Mouse (Mus musculus) G1E-ER4 (cell line): Measurements from ENCODE around the gene Txndc2. TPM values are rescaled to one million over a fixed set of nuclear protein-coding genes. Genes with fewer than 3 reads are reported as not detected.

Experiments
- GATA1 ChIP-seq: IDR thresholded peaks from one replicate; pipeline ENCODE4 v1.8.0; 2012; ENCODE audit warnings: low read length, inconsistent platforms
- polyA plus RNA-seq: library from polyadenylated mRNA; stranded (reverse); fragments of >175 nt; gene quantifications from 2 replicates; pipeline ENCODE4 v1.2.3, GENCODE M21; 2012

Gene Txndc2
- polyA plus RNA-seq: not detected in 2 replicates

DNA sequence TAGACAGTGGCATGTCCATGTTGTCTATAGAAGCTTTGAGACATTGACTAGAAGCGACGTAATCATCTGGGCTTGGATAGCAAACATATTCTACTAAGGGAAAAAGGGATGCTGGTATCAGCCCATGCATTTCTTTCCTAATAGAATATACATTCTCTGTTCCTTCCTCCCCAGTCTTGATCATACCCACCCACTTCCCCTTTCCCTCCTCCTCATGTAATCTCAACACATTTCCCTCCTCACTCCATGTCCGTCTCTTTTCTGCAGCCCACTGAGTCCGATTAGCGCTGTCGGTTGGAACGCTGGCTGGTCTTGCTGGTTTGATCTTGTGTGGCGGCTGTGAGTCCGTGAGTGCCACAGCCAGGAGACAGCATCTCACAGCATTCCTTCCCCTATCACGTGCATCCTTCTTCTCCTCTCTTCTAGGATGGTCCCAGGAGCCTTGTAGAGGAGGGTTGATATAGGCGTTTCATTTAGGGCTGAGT, at the start of gene Txndc2:
Gene Txndc2, minus strand, starts transcription at position 435 of the 485 bp plus-strand sequence.
- no peak for TF ChIP-seq GATA1

DNA sequence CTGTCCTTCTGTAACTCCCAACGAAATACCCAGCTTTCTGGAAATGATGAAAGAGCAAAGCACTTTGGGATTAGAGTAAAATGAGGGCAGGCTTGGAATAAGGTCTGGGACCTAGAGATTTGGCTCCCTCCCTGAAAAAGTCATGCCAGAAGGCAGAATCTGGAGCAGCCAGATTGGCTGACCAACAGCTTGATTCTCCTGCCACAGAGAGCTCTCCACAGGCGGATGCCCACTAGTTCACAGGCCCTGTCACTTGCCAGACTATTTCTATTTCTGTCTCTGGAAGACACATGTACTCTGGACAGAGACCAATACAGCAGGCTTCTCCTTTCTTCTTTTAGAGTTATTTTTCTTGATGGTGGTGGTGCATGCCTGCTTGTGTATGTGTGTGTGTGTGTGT, 41.8 kb upstream of the Txndc2 start:
- TF ChIP-seq GATA1: no peak

DNA sequence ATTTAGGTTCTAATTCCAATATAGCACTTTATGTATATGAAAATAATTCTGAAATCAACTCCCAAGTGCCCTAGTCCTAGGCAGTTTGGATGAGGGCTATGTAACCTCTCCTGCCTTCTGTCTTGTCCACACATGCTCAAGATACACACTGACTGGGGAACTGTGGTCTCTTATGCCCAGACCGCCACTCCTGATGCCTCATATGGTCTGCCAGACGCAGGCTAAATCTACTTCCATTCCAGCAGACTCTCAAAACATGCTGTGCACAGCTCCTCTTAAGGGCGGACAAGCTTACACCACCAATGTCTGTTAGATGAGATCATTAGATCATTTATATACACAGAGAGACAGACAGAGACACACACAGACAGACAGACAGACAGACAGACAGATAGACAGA, 41.3 kb upstream of the Txndc2 start:
- no peak for TF ChIP-seq GATA1

DNA sequence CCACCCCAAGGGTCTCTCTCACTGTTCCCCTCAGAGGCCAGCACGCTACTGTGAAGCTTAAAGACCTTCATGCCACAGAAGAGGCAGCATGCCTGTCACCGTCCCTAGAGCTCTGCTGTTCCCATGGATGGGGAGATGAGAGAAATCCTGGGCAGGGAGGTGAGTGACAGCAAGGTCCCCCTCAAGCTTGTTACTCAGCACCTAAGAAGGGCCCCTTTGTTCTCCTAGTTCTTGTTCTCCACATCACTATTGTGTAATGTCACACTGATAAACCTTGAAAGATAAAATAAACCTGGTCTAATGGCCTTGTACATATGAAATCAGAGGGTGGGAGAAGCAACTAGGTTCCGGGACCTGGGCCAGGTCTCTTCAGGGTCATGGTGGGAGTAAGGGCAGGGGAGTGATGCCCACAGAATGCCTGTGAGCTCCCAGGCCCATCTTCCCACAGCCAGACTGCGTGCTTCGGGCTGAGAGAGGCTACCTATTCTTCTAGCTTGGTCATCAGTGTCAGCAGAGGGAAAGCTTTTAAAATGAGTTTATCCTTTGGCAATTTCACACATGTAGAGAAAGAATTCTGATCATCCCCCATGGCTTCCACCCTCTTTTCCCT, 40.2 kb upstream of the Txndc2 start:
- TF ChIP-seq GATA1: no peak

- TF ChIP-seq GATA1: no peak
Measured at GRCm38 (mm10) chr17:65681516-65681915, 39.5 kb upstream of the Txndc2 start.

GRCm38 (mm10) chr17:65680801-65681412, 38.9 kb upstream of the Txndc2 start:
- TF ChIP-seq GATA1: no peak

DNA sequence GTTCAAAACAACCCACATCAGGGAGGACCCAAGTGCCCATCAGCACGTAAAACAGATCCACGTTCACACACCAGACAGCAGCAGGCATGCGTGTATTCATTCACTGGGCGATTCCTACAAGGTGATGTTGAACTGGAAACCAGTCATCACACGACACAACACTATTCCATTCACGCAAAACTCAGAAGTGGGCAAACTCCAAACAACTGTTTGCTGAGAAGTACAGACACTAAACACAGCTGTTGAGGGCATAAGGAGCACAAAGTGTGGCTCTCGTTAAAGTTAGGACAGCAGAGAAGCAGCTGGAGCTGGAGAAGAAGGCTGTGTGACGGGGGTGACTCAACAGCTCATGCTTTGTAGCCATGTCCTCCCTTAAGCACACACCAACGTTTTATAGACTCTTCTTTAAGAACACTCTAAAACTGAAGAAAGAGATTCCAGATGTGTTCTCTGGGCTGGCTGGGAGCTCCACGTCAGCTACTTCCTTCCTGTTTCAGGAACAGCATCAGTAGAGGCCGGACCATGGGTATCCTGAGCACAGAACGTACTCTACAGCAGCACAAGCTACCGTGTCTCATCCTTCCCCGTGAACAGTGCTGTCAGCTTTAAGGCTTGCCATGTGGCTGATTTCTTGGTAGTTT, 38.0 kb upstream of the Txndc2 start:
- TF ChIP-seq GATA1: no peak

DNA sequence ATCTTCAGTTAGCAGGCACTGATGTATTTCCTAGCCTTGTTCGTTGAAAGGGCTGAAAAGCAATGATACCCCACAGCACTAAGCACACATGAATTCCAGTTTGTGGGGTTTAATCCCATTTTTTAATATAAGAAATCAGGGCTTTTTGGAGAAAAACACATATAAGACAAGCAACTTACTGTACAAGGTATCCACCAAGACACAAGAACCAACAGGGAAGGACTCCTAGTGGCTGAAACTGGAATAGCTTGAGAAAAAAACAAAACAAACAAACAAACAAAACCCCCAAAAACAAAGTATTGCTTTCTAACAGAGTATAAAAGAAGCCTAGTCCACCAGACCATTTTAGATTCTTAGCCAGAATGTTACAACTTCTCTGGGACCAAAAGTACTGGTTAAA, 35.8 kb upstream of the Txndc2 start:
- TF ChIP-seq GATA1: no peak

GRCm38 (mm10) chr17:65676536-65676935, 34.6 kb upstream of the Txndc2 start:
- no peak for TF ChIP-seq GATA1

- TF ChIP-seq GATA1: no peak
Measured at GRCm38 (mm10) chr17:65675985-65676384, 34.0 kb upstream of the Txndc2 start.

DNA sequence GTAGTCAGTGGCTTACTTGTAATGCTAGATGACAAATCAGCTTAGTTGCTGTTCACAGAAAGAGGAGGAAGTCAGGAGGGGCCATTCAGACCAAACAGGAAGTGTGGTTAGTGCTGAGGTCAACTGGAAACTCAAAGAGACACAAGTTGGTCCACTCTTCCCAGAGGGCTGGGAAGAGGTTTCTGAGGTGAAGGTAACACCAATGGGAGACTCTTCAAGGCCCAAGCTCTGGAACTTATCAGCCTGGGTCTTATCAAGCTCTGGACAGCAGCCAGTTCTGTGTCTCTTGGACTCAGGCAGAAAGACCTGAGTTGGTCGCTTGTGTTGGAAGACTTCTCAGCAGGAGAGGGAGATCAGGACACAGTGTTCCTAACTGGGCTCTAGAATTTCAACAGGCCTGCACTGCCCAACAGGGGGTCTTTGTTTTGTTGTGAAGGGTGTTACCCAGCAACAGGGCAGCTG, 32.8 kb upstream of the Txndc2 start:
- TF ChIP-seq GATA1: no peak

GRCm38 (mm10) chr17:65672926-65673325, 31.0 kb upstream of the Txndc2 start:
- TF ChIP-seq GATA1: no peak

DNA sequence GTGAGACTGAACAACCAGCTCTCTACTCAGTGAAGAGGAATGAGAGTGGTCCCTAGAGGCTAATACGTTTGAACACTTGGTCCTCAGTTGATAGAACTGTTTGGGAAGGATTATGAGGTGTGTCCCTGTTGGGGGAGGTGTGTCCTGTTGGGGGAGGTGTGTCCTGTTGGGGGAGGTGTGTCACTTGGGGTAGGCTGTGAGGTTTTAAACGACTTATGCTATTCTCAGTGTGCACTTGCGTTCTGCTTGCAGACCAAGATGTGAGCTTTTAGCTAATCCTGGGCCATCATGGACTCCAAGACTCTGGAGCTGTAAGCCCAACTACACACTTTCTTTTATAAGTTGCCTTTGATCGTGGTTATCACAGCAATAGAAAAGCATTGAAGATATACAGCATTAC, 27.1 kb upstream of the Txndc2 start:
- TF ChIP-seq GATA1: no peak

GRCm38 (mm10) chr17:65667792-65668191, 25.8 kb upstream of the Txndc2 start:
- TF ChIP-seq GATA1: no peak

- TF ChIP-seq GATA1: no peak
Measured at GRCm38 (mm10) chr17:65666388-65667161, 24.6 kb upstream of the Txndc2 start.

GRCm38 (mm10) chr17:65665786-65666387, 23.9 kb upstream of the Txndc2 start:
- TF ChIP-seq GATA1: no peak
